Mouse (Mus musculus) cortical plate, adult 2 months (tissue): Measurements from ENCODE around the gene Clec4f. TPM values are rescaled to one million over a fixed set of nuclear protein-coding genes. Genes with fewer than 3 reads are reported as not detected.
A peak's percentile ranks its signal among the peaks of the same experiment; 100 is the strongest.

Source experiments
- H3K27ac ChIP-seq: fragments of 200-500 bp; 2 replicates; pipeline ENCODE4 v1.5.1; 2012; ENCODE audit warnings: low read length, control low read depth, inconsistent platforms; ENCODE audit not compliant: insufficient read depth
- H3K4me1 ChIP-seq: fragments of 200-500 bp; 2 replicates; pipeline ENCODE4 v1.6.1; 2011; ENCODE audit warnings: low read length; ENCODE audit not compliant: control insufficient read depth, insufficient read depth
- H3K4me3 ChIP-seq: fragments of 200-500 bp; 2 replicates; pipeline ENCODE4 v1.5.1; 2011; ENCODE audit warnings: mild to moderate bottlenecking, low read length, control low read depth; ENCODE audit not compliant: insufficient read depth
- CTCF ChIP-seq: fragments of 200-500 bp; IDR thresholded peaks from 2 replicates; pipeline ENCODE4 v1.5.1; 2011; ENCODE audit warnings: mild to moderate bottlenecking, control low read depth, low read length; ENCODE audit not compliant: insufficient read depth; ENCODE audit errors: extremely low read depth
- POLR2A ChIP-seq: fragments of 200-500 bp; IDR thresholded peaks from 2 replicates; pipeline ENCODE4 v1.6.1; 2011; ENCODE audit warnings: mild to moderate bottlenecking, low read length, control low read depth; ENCODE audit not compliant: insufficient read depth; ENCODE audit errors: extremely low read depth
- polyA plus RNA-seq: library from polyadenylated mRNA; depleted of rRNA; stranded (reverse); fragments of >200 nt; gene quantifications from 2 replicates; pipeline ENCODE4 v1.2.3, GENCODE M21; 2012

Gene Clec4f
- polyA plus RNA-seq, 1 experiment = not detected

DNA sequence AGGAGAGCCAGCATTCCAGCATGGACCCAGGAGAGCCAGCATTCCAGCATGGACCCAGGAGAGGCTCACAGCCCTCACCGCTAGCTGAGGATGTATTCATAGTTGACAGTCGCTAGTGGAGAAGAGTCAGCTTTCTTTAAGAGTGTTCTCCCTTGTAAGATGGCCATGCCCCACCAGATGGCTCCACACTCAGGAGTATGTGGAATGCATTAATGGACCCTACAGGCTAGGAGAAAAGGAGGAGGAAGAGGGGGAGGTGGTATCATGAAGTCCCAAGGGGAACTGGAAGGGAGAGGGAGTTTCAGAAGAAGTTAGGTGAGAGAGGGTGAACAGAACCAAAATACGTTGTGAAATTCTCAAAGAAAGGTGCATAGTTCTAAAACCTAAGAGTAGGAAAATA, 39.7 kb upstream of the Clec4f start:
- Histone ChIP-seq H3K27ac (no peak overlapping the region), H3K4me3 (no peak overlapping the region), H3K4me1 (no peaks in the 10 kb centered on the region)
- TF ChIP-seq POLR2A (no peak), CTCF (no peak)

DNA sequence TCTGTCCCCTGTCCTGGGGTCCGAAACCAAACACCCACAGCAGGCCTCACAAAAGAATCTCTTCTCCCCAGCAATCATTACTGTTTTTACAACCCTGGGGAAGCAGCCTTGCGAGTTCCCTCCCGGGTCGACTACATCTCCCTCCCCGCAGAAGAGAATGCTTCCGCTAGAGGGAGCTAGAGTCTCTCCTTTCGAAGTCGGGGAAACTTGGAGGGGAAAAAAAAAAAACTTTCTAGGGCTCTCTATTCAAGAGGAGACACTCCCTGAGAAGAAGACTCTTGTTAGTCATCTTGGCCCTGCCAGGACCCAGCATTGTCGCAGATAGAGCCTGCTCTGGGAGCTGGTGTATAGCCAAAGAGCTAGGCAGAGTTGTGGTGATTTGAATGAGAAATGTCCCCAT, 37.8 kb upstream of the Clec4f start:
- Histone ChIP-seq H3K27ac (no peak overlapping the region), H3K4me3 (no peak overlapping the region), H3K4me1 (no peaks in the 10 kb centered on the region)
- TF ChIP-seq CTCF (peak; percentile 58), POLR2A (no peak)

DNA sequence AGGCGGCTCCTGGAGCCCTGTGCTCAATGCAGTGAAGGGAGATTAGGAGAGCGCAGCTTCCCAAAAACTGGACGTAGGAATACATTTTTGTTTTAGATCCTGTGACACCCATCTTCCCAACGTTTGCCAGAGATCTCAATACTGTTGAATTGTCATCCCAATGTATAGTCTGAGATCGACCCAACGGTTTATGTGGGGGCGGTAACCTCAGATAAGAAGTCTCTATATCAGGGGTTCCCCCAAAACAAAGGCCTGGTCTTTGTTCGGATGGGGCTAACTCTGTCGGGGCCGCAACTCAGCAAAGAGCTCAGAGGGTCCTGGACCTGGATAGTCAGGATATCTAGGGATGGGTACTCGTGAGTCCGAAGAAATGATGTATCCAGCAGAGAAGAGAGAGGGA, 37.0 kb upstream of the Clec4f start:
- no peak overlapping the region for H3K4me3 ChIP-seq
- no peak overlapping the region for H3K27ac ChIP-seq
- no peaks in the 10 kb centered on the region for H3K4me1 ChIP-seq
- TF ChIP-seq CTCF (no peak), POLR2A (no peak)

DNA sequence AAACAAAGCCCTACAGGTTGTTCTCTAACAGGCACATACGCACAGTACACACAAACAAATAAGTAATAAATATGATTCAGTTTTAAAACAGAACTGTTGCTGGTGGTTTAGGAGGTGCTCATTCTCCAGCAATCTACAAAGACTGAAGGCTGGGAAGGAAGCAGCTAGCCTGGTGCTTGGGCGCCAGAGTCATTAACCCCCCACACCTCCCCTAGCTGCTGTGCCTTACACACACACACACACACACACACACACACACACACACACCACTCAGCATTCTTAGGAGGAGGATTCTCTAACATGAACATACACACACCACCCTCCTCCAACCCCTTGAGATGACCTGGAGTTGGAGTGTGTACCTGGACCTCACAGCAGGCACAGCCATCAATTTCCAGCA, 34.9 kb upstream of the Clec4f start:
- Histone ChIP-seq H3K4me3 (no peak overlapping the region), H3K4me1 (no peaks in the 10 kb centered on the region), H3K27ac (no peak overlapping the region)
- TF ChIP-seq POLR2A = no peak
- no peak for TF ChIP-seq CTCF

DNA sequence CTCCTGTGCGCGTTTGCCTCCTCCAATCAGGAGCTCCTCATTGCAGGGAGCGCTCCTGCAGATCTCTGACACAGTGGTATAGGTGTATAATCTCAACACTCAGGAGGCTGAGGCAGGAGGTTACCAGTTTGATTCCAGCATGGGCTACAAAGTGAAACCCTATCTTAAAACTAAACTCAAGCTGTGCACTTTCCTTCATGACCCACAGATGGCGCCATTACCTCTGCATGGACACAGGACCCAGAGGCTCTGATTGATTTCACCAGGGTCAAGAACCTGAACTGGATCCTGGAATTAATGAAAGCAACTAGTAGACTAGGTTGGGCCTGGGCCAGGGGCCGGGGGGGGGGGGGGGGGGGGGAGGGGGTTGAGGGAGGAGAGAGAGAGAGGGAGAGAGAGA, 34.3 kb upstream of the Clec4f start:
- H3K4me3 ChIP-seq = no peak overlapping the region
- H3K4me1 ChIP-seq = no peaks in the 10 kb centered on the region
- H3K27ac ChIP-seq = no peak overlapping the region
- TF ChIP-seq CTCF (peak; percentile 67; the same call in 1 of the 2 replicates), POLR2A (no peak)

DNA sequence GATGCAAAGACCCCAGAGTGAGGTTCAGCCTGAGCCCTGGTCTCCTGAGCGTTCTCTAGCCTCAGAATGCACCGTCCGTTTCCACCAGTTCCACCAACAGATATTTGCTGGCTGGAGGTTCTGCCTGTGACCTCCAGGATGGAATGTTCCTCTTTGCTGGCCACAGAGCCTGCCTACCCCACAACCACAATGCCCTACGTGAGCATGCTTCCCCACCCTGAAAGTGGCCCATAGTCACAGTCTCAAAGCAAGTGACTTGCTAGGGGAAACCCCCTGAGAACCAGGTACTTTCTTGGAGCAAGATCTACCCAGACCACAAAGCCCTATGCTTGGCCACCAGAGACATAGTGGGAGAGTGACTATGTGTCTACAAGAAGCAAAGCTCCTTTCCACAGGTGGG, 33.4 kb upstream of the Clec4f start:
- Histone ChIP-seq H3K4me1 (no peaks in the 10 kb centered on the region), H3K27ac (no peak overlapping the region), H3K4me3 (no peak overlapping the region)
- no peak for TF ChIP-seq POLR2A
- TF ChIP-seq CTCF = no peak

DNA sequence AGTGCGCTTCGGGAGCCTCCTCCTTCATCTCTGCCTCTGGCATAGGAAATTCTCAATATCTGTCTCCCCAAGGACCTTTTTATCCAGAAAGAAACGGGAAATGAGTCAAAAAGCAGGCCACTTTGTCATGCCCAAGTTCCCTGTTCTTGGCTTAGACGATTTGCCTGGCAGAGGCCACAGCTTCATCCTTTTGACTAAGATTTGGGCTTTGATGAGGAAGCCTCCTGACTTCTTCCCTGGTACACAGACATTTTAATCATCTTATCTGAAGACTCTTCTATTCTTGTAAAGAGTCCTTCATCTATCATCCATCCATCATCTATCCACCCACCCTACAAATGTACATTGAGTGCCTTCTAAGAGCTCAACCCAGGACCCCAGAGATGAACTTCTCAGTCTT, 21.8 kb upstream of the Clec4f start, which contains the start of gene Cd207:
Gene Cd207 (minus strand): TSS at position 101 of the 400 bp plus-strand sequence.
- H3K27ac ChIP-seq = no peak within 1 kb of the TSS
- no peaks in the 10 kb centered on the region for H3K4me1 ChIP-seq
- H3K4me3 ChIP-seq = no peak within 1 kb of the TSS
- TF ChIP-seq POLR2A (no peak), CTCF (no peak)

DNA sequence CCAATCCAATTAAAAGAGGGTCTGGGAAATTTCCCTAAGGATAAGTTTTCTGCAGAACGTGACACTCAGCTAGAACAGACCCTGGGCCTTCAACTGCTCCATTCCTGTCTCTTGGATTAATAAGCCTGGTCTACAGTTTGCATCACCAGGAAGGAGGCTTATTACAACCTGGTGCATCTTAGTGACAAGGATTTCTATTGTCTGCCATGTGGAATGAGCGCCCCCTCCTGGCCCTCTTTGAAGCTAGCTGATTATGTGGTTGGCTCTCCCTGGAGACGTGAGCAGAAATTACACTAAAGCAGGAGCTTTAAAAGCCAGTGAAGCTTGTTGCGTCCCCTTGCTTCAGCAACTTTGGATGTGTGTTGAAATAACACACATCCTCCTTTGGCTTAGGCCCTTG, 17.4 kb upstream of the Clec4f start:
- Histone ChIP-seq H3K4me1 (no peaks in the 10 kb centered on the region), H3K4me3 (no peak overlapping the region), H3K27ac (no peak overlapping the region)
- no peak for TF ChIP-seq POLR2A
- peak; percentile 96 for TF ChIP-seq CTCF

DNA sequence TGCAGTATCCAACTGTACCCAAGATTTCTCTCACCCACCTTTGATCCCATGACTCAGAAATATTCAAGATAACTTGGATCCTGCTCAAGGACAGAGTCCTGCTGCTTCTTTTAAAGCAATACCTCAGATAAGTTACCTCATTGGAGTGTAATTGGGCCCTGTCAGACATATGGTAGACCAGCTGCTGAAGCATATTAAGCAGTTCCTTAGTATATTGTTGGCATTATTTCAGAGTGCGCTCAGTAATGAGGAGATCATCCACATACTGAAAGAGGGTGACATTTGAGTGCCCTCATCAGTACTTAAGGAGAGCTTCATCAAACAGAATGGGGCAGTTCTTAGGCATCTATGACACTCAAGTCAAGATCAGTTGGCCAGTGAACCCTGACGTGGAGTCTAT, 9.0 kb upstream of the Clec4f start:
- TF ChIP-seq POLR2A = no peak
- TF ChIP-seq CTCF = no peak
- Histone ChIP-seq H3K4me3 (no peak overlapping the region), H3K27ac (no peak overlapping the region), H3K4me1 (no peaks in the 10 kb centered on the region)

DNA sequence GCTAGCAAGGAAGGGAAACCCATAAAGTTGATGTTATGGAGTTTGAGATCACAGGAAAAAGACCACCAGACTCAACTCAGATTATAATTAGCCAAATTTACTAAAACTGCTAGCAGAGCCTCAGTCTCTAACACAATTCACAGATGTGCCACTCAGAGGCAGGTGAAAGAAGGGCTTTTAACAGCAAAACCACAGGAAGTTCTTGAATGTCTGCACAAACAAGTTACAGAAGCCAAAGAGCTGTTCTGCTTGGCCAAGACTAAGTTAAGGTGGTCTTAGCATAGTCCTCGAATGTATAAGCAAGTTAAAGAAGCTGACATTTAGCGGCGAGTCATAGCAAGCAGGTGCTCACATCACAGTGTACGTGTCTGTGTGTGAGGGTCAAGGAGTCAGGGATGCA, 4.8 kb upstream of the Clec4f start:
- TF ChIP-seq CTCF (no peak), POLR2A (no peak)
- Histone ChIP-seq H3K4me3 (no peak overlapping the region), H3K27ac (no peak overlapping the region), H3K4me1 (no peaks in the 10 kb centered on the region)

DNA sequence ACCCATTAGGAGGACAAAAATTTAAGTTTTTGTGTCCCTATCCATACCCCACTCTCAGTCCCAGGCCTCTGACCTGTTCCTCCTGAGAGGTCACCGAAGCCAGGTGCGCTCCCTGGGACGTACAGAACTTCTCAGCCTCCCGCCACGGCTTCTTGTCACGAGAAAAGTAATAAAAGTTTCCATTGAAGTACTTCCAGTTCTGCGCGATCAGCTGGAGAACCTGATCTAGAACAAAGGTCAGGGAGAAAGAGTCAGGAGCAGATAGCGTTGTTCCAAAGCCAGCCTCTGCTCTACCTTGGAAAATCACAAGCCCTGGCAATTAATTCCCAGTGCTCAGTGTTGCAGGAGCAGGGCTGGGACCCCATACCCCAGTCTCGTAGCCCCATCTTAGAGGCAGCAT, 9.3 kb downstream of the Clec4f start:
- no peak overlapping the region for H3K27ac ChIP-seq
- TF ChIP-seq POLR2A = no peak
- no peak for TF ChIP-seq CTCF
- no peaks in the 10 kb centered on the region for H3K4me1 ChIP-seq
- H3K4me3 ChIP-seq = no peak overlapping the region
